In the genomic region with DNA sequence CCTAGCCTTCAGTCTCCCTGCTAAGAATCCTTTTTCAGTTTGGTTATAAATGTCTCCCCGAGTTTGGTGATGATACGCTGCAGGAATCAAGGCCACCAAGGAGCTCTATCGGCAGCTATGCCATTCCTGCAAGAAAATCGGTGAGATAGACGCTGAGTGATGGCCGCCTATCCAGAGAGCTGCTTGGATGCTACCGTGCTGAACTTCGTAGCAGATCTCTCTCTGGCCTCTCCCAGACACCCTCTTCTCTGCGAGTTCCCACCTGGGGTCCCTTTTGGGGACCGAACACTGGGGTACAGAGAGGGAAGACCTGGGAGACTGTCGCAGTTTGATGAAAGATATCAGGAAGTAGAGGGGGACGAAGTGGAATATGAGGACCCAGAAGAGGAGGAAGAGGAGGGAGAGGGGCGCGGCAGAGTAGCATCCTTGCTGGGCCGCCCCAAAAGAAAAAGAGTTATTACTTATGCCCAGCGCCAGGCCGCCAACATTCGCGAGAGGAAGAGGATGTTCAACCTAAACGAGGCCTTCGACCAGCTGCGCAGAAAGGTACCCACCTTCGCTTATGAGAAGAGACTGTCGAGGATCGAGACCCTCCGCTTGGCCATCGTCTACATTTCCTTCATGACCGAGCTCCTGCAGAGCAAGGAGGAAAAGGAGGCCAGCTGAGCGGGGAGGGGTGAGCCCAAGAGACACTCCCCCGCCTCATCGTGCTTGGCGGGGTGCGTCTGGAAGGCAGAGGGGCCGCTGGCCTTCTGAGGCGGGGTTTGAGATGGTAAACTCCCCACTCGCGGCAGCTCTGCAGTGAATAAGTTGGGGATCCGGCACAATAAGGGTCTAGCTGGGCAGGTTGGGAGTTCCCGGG, we compare ENCODE assay signal across 12 mouse cellular contexts. TPM values are rescaled to one million over a fixed set of nuclear protein-coding genes. Genes with fewer than 3 reads are reported as not detected.
A peak's percentile ranks its signal among the peaks of the same experiment; 100 is the strongest.
DNase-seq lines count a peak whose midpoint lies in the region; ATAC-seq and TF ChIP-seq lines count a peak whose summit lies in the region.
"Had no signal": no experiment of that assay in that cellular context is flagged by ENCODE, and none has a peak within 500 bp of the region (broad histone marks: within the 10 kb centered on the region; RNA-seq: fewer than 3 reads in every experiment).

A gene (plus strand): TSS at position 95 of the 862 bp plus-strand sequence.

- peaks cover 41% of the 10 kb centered on the region for H3K27me3 ChIP-seq in heart, embryonic 13.5 days (replicated peaks)
- H3K27me3 ChIP-seq in embryonic facial prominence, embryonic 11.5 days (ENCODE audit: control insufficient read depth, insufficient read depth, low read length) = peaks cover 21% of the 10 kb centered on the region
- H3K27me3 ChIP-seq in hindbrain, postnatal 0 days (ENCODE audit: insufficient read depth, low read length) = peaks cover 17% of the 10 kb centered on the region

- 1% methylated on average over 39 of the region's 39 CpGs for WGBS in heart, embryonic 13.5 days
- WGBS in embryonic facial prominence, embryonic 11.5 days = under 1% methylated on average over 39 of the region's 39 CpGs
- 2% methylated on average over 39 of the region's 39 CpGs for WGBS in hindbrain, postnatal 0 days

- ATAC-seq in heart, embryonic 13.5 days (ENCODE audit: extremely low read depth, insufficient number of reproducible peaks, low FRiP score, low TSS enrichment) = no peak
- no peak for ATAC-seq in embryonic facial prominence, embryonic 11.5 days (replicated peaks; ENCODE audit: insufficient number of reproducible peaks, low FRiP score, low TSS enrichment, low read depth)
- no peak for ATAC-seq in hindbrain, postnatal 0 days

- no peak within 1 kb of the TSS for H3K9ac ChIP-seq in heart, embryonic 13.5 days
- H3K9ac ChIP-seq in embryonic facial prominence, embryonic 11.5 days (replicated peaks; ENCODE audit: low read length) = no peak within 1 kb of the TSS
- H3K9ac ChIP-seq in hindbrain, postnatal 0 days (replicated peaks; ENCODE audit: low read length) = no peak within 1 kb of the TSS
- H3K9ac ChIP-seq: liver, embryonic 15.5 days had no signal

- no peak for DNase-seq in heart, adult 18-20 months
- no peak for DNase-seq in embryonic facial prominence, embryonic 11.5 days (ENCODE audit: low spot score)
- peak; percentile 17 for DNase-seq in hindbrain, postnatal 0 days (ENCODE audit: low spot score)
- DNase-seq in neural tube, embryonic 10.5 days (ENCODE audit: extremely low spot score, low spot score) = peak; percentile 41
- no peak for DNase-seq in thymus, postnatal 10 days (ENCODE audit: low spot score in 2 of 2)
- no peak for DNase-seq in right cerebral cortex, postnatal 10 days (ENCODE audit: low spot score in 2 of 2)
- DNase-seq in urinary bladder, postnatal 36 days (ENCODE audit: low spot score in 2 of 2) = no peak
- DNase-seq: adrenal gland, postnatal 14 days; heart, postnatal 10 days had no signal

- no peak within 1 kb of the TSS for H3K27ac ChIP-seq in heart, embryonic 13.5 days (replicated peaks)
- H3K27ac ChIP-seq in embryonic facial prominence, embryonic 11.5 days (replicated peaks; ENCODE audit: low read depth, low read length) = no peak within 1 kb of the TSS
- no peak within 1 kb of the TSS for H3K27ac ChIP-seq in hindbrain, postnatal 0 days
- H3K27ac ChIP-seq: liver, embryonic 15.5 days had no signal

- H3K4me3 ChIP-seq in heart, embryonic 13.5 days = peak within 1 kb of the TSS; percentile 43
- peak within 1 kb of the TSS; percentile 26 for H3K4me3 ChIP-seq in embryonic facial prominence, embryonic 11.5 days (ENCODE audit: low read depth, low read length)
- peak within 1 kb of the TSS; percentile 36 for H3K4me3 ChIP-seq in hindbrain, postnatal 0 days (ENCODE audit: low read length)
- H3K4me3 ChIP-seq: liver, embryonic 15.5 days; myocyte had no signal

- H3K4me2 ChIP-seq in heart, embryonic 13.5 days = peak within 1 kb of the TSS; percentile 64
- H3K4me2 ChIP-seq in embryonic facial prominence, embryonic 11.5 days (ENCODE audit: low read depth, low read length) = peak within 1 kb of the TSS; percentile 41
- H3K4me2 ChIP-seq in hindbrain, postnatal 0 days (ENCODE audit: low read depth, low read length) = peak within 1 kb of the TSS; percentile 60
- H3K4me2 ChIP-seq: liver, embryonic 15.5 days had no signal

- no peak for TF ChIP-seq CTCF in hindbrain, postnatal 0 days (IDR thresholded peaks at IDR 0.05; ENCODE audit: low read depth)

- H3K4me1 ChIP-seq in heart, embryonic 13.5 days = peaks cover 10% of the 10 kb centered on the region
- H3K4me1 ChIP-seq in embryonic facial prominence, embryonic 11.5 days (ENCODE audit: control insufficient read depth, insufficient read depth, low read length) = no peaks in the 10 kb centered on the region; the same call in 1 of the 2 replicates
- peaks cover 11% of the 10 kb centered on the region for H3K4me1 ChIP-seq in hindbrain, postnatal 0 days (ENCODE audit: insufficient read depth, low read length)
- H3K4me1 ChIP-seq: liver, embryonic 15.5 days had no signal

- no peaks in the 10 kb centered on the region for H3K9me3 ChIP-seq in heart, embryonic 13.5 days
- H3K9me3 ChIP-seq in embryonic facial prominence, embryonic 11.5 days (replicated peaks; ENCODE audit: control insufficient read depth, low read length) = no peaks in the 10 kb centered on the region
- H3K9me3 ChIP-seq in hindbrain, postnatal 0 days (ENCODE audit: low read length) = no peaks in the 10 kb centered on the region
- H3K9me3 ChIP-seq: liver, embryonic 15.5 days had no signal

- H3K36me3 ChIP-seq in heart, embryonic 13.5 days = no peaks in the 10 kb centered on the region
- no peaks in the 10 kb centered on the region for H3K36me3 ChIP-seq in embryonic facial prominence, embryonic 11.5 days (replicated peaks; ENCODE audit: control insufficient read depth, insufficient read depth, low read depth, low read length)
- H3K36me3 ChIP-seq in hindbrain, postnatal 0 days (ENCODE audit: insufficient read depth, low read length) = no peaks in the 10 kb centered on the region
- H3K36me3 ChIP-seq: liver, embryonic 15.5 days had no signal

RNA-seq across cellular contexts. Expression of the gene that starts here (rescaled TPM):
- polyA plus RNA-seq in heart, embryonic 13.5 days (2015; fragmentation: Nextera tagmentation; extraction: Ambion mirVana) = not detected in 2 replicates
- total RNA-seq in heart, adult 18-20 months (2021) = not detected
- polyA plus RNA-seq in embryonic facial prominence, embryonic 11.5 days (2014; fragmentation: Nextera tagmentation; extraction: Ambion mirVana) = not detected in 2 replicates
- 1.4 TPM in 1 of 2 replicates, not detected in the other for total RNA-seq in hindbrain, postnatal 0 days (2014; rRNA removed)
- 0.16 and 0.28 TPM in 2 replicates for polyA plus RNA-seq in hindbrain, postnatal 0 days (2015; fragmentation: Nextera tagmentation; extraction: Ambion mirVana)
- total RNA-seq: adrenal gland, postnatal 14 days; heart, postnatal 10 days had no signal
- polyA plus RNA-seq: liver, embryonic 15.5 days; myocyte had no signal

Comparison
In these comparisons a context has a peak if more than half of its experiments do, and no peak if none do; other contexts are left out.
1. DNase-seq: peak in hindbrain, postnatal 0 days (single experiment) and neural tube, embryonic 10.5 days (single experiment); none in heart, adult 18-20 months (0 of 2), embryonic facial prominence, embryonic 11.5 days (single experiment), thymus, postnatal 10 days (0 of 2), right cerebral cortex, postnatal 10 days (0 of 2) and urinary bladder, postnatal 36 days (0 of 2).
2. Peak in every context shown above with its lines, with median percentiles within 50 percentile points of each other: H3K4me2 ChIP-seq and H3K4me3 ChIP-seq.